Mouse (Mus musculus): ENCODE data around the gene Sox6.

Gene Sox6

DNA sequence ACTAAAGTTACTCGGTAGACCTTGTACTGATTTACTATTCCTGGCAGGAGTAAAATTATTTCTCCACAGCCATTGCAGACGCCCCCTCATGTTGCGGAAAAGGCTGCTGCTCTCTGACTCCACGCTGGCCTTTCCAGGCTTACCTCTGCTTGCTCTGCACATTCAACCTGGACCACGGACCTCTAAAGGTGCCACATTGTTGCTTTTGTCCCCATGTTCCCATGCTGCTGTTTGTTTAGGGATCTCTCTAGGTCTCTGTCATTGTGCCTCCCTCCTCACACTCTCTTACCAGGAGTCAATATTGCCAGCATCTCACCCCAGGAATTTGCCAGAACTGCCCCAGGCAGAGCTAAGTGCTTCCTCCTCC is 473.6 kb downstream of the Sox6 start:
- DNase-seq (ENCODE audit: low spot score in 2 of 2) = no peak

GRCm38 (mm10) chr7:115564359-115565059 is 474.1 kb downstream of the Sox6 start:
- no peak for DNase-seq (ENCODE audit: low spot score in 2 of 2)

GRCm38 (mm10) chr7:115556677-115557076 is 481.9 kb downstream of the Sox6 start:
- no peak for DNase-seq (ENCODE audit: low spot score in 2 of 2)

- no peak for DNase-seq (ENCODE audit: low spot score in 2 of 2)
These were observed 488.3 kb downstream of the Sox6 start for GRCm38 (mm10) chr7:115550197-115550804.

DNA sequence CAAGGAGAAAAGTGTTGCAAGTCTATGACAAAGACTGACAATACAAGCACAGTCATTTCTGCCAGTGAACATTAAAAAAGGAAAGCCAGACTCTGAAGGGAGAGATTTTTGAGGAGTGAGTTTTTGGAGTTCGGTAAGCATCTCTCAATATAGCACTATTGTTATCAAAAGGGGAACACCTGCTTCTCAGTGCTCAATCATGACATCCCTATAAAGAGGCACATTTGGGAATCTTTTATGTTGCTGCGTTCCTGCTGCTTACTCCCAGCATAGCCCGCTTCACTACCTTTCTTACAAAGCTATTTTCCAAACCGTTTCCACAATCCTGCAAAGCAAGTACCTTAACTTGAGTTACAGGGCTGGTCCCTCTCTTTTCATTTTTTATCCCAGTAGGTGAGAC is 488.9 kb downstream of the Sox6 start:
- DNase-seq (ENCODE audit: low spot score in 2 of 2) = no peak

- DNase-seq (ENCODE audit: low spot score in 2 of 2) = no peak
These were observed 492.8 kb downstream of the Sox6 start for GRCm38 (mm10) chr7:115545585-115546374.

DNA sequence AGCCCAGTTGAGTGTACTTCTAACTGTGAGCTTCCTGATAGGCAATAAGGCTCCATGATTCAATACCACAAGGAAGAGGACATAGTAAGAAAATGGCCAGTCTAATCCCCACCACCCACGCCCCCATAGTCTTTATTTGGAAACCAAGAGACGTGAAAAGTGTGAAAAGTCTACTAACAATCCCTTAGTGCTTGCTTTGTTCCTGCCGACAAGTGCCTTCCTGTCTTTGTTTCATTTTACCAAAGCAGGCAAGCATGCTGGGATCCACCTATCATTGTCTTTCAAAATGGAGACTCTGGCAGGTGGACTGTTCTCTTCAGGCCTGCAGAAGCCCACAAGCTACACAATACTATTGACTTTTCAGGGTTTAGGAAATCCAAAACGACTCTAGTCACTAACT is 495.0 kb downstream of the Sox6 start:
- no peak for DNase-seq (ENCODE audit: low spot score in 2 of 2)

- DNase-seq (ENCODE audit: low spot score in 2 of 2) = no peak
These were observed 498.3 kb downstream of the Sox6 start for GRCm38 (mm10) chr7:115540261-115540660.

DNA sequence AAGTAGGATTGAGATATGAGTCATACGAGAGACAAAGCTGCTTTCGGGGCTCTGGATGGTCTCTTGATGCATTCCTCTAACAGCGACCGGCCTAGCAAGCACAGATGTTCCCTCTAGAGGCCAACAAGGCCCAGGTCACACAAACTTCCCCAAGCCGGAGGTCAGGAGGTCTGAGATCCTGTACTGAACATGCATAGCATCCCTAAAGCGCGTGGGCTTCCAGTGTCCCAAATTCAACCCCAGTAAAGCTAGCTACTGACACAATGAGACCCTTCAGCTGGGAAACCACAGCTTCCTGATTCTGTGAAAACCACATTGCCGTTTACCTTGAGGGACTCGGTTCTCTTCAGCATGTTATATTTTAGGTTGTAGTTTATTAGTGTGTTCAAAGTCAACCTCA is 499.6 kb downstream of the Sox6 start:
- no peak for DNase-seq (ENCODE audit: low spot score in 2 of 2)

GRCm38 (mm10) chr7:115537636-115538035 is 501.0 kb downstream of the Sox6 start:
- DNase-seq (ENCODE audit: low spot score in 2 of 2) = no peak

- DNase-seq (ENCODE audit: low spot score in 2 of 2) = no peak
These were observed 502.1 kb downstream of the Sox6 start for GRCm38 (mm10) chr7:115536521-115536920.

GRCm38 (mm10) chr7:115531875-115532274 is 506.7 kb downstream of the Sox6 start:
- DNase-seq (ENCODE audit: low spot score in 2 of 2) = no peak

- no peak for DNase-seq (ENCODE audit: low spot score in 2 of 2)
These were observed 507.4 kb downstream of the Sox6 start for GRCm38 (mm10) chr7:115531217-115531616.

DNA sequence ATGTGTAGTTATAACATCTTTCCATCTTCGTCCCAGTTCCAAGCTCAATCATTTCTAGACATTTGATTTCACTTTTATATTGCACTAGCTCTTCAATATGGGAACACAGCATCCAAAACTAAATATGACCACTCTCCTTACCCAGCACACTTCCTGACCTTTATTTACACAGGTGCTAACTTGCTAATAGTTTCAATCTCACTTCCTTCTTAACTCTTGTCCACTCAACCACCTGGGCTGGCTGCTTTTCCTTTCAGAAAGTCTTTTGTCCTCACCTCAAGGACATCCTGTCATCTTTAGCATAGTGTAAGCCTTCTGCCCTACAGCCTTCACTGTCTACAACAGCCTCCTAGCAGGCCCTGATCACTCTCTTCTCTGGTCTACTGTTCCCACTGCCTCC is 520.9 kb downstream of the Sox6 start:
- no peak for DNase-seq (ENCODE audit: low spot score in 2 of 2)

DNA sequence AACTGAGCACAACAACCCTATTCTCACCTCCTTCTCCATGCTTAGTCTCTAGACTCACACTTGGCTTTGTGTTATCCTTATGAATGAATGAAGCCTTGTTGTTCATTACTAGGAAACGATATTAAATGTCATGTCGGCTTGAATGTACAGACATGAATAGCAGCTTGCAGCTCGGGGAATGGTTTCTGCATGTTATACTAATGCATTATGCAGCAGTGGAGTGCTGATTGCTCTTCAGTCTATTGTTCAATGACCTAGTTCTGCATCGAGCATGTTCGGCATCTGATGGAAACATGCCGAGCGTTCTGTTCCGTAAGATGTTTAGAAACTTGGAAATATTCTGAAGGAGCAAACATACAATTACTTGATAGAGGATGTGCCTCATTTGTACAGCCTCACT is 524.9 kb downstream of the Sox6 start:
- DNase-seq (ENCODE audit: low spot score in 2 of 2) = no peak

DNA sequence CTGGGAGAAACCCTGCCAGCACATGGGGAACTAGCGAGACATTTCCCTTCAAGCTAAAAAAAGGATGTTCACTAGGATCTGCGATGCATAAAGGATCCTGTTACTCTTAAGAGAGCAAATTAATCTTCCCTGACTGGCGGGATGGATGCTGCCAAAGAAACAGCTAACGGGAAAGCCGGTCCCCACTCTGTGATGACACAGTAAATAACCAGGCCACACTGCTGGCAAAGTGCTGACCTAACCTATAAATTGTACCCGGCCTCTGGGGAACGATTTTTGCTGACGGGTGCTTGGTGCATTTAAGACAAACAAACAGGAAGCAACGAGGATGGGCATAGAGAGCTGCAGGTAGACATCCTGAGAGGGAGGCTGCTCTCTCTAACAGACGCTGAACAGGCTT is 526.8 kb downstream of the Sox6 start:
- DNase-seq (ENCODE audit: low spot score in 2 of 2) = no peak

GRCm38 (mm10) chr7:115511091-115511490 is 527.5 kb downstream of the Sox6 start:
- DNase-seq (ENCODE audit: low spot score in 2 of 2) = no peak

DNA sequence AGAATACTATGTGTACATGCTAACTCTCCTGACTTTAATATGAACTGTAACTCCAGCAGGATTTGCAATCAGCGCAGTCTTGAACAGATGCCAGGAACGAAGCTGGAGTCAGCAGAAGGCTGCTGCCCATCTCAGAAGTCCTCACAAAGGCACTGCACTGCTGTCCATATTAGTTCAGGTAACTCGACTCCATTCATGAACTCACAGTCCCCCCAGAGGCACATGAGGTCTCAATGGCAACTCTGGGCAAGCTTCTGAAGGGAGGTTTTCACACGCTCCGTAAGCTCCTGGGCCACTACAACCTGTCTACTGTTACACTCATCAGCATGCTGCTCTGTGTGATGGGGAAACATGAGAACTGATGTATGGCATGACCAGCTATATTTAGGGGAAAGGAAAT is 528.6 kb downstream of the Sox6 start:
- DNase-seq (ENCODE audit: low spot score in 2 of 2) = no peak

GRCm38 (mm10) chr7:115506385-115506784 is 532.2 kb downstream of the Sox6 start:
- no peak for DNase-seq (ENCODE audit: low spot score in 2 of 2)

DNA sequence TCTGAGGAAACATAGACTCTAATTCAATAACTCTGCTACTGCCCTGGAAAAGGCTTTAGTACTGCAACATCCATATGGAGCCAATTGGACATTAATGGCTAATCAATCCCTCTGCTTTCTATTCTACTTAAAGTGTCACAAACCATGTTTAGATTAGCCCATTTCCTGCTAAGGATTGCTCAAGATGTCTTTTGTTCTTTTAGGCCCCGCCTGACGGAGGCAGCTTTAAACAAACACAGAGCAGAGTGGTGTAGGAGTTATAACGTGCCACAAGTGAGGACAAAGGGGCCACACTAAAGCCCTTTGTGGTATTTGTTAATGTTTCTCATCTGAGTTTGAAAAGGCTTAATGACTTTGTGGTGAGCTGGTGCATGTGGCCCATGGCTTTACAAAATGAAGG is 537.1 kb downstream of the Sox6 start:
- DNase-seq (ENCODE audit: low spot score in 2 of 2) = no peak

DNA sequence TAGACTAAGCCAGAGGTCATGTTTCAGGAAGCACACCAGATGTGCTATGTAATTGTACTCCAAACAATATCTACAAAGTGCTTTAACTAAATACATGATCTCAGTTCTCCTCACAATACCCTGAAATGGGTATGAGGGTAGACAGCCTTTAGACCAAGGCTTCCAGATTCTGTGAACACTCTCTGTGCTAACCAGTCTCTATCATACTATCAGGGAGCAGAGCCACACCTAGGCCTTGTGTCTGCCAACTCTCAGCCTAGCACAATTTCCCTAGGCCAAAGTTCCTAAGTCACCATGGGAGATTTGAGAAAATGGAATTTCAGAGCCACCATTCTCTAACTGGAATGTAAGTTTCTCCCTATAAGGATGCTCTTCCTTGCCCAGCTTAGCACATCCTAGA is 537.8 kb downstream of the Sox6 start:
- no peak for DNase-seq (ENCODE audit: low spot score in 2 of 2)

DNA sequence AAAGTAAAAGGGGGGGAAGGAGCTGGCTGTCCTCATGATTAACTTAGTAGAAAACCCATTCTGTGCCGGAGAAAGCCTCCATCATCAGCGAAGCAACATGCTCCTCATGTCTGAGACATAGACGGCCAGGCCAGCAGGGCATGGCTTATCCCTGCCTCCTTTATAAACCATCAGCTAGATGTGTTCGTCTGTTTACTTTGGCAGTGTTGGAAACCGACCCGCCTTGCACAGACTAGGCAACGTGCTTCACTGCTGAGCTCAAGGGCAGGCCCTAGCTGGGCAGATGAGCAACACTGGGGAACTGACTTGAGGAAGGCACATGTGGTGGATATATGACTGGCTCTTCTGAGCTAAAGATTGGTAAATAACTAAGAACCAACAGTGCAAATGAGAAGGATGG is 538.4 kb downstream of the Sox6 start:
- no peak for DNase-seq (ENCODE audit: low spot score in 2 of 2)

GRCm38 (mm10) chr7:115491721-115492120 is 546.9 kb downstream of the Sox6 start:
- no peak for DNase-seq (ENCODE audit: low spot score in 2 of 2)
